ENCODE assay signal across 11 mouse cellular contexts in the genomic region with DNA sequence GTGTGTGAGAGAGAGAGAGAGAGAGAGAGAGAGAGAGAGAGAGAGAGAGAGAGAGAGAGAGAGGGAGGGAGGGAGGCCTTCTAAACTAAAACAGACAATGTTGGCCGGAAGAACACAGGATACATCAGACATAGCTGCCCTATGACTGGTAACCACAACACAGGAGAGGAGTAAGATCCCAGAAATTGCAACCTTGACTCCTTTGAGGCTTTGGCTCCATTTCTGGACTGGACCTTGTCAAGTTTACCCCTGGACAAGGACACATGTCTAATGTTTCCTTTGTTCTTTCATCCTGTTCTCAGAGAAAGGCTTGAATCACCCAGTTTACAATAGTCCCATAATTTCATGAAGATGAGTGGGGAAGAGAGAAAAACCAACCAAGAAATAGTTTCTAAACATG.
"Had no signal": no experiment of that assay in that cellular context is flagged by ENCODE, and none has a peak within 500 bp of the region (broad histone marks: within the 10 kb centered on the region; RNA-seq: fewer than 3 reads in every experiment).

No protein-coding gene starts in this region.

- DNase-seq: liver, postnatal 0 days; lung, adult 2 months; lung, postnatal 14 days; lung, postnatal 36 days; midbrain, embryonic 14.5 days; retina, postnatal 1 day; right cerebral cortex, adult 18-20 months; right cerebral cortex, postnatal 14 days; thymus, adult 2 months; thymus, postnatal 25 days; thymus, postnatal 4 days had no signal
